Mouse (Mus musculus) B cell, adult 2 months (primary cell): ENCODE measurements around the gene Mcf2l.

Experiments
- DNase-seq, 2 experiments: peaks; one replicate each; pipeline ENCODE4 v3.0.0; 2022

Mcf2l gene

GRCm38 (mm10) chr8:12915187-12916006, 41.8 kb downstream of the Mcf2l start:
- no peak for DNase-seq

- DNase-seq = no peak
These were observed 42.7 kb downstream of the Mcf2l start for GRCm38 (mm10) chr8:12916156-12916900.

GRCm38 (mm10) chr8:12917029-12917428, 43.4 kb downstream of the Mcf2l start:
- no peak for DNase-seq

GRCm38 (mm10) chr8:12917831-12918230, 44.2 kb downstream of the Mcf2l start:
- no peak for DNase-seq

- no peak for DNase-seq
These were observed 47.0 kb downstream of the Mcf2l start for GRCm38 (mm10) chr8:12920599-12920998.

- no peak for DNase-seq
These were observed 51.4 kb downstream of the Mcf2l start for GRCm38 (mm10) chr8:12925051-12925450.

GRCm38 (mm10) chr8:12925941-12926381, 52.4 kb downstream of the Mcf2l start:
- DNase-seq = no peak

GRCm38 (mm10) chr8:12927204-12927983, 53.8 kb downstream of the Mcf2l start:
- DNase-seq = no peak

GRCm38 (mm10) chr8:12928033-12928432, 54.4 kb downstream of the Mcf2l start:
- DNase-seq = no peak

GRCm38 (mm10) chr8:12928931-12929330, 55.3 kb downstream of the Mcf2l start:
- DNase-seq = no peak

GRCm38 (mm10) chr8:12930290-12930689, 56.7 kb downstream of the Mcf2l start:
- no peak for DNase-seq

- no peak for DNase-seq
These were observed 57.8 kb downstream of the Mcf2l start for GRCm38 (mm10) chr8:12931426-12931825.

GRCm38 (mm10) chr8:12932520-12932919, 58.9 kb downstream of the Mcf2l start:
- DNase-seq = no peak

GRCm38 (mm10) chr8:12933765-12934164, 60.2 kb downstream of the Mcf2l start:
- DNase-seq = no peak

GRCm38 (mm10) chr8:12934453-12935043, 60.9 kb downstream of the Mcf2l start:
- DNase-seq = peak in 1 of 2 experiments; percentile 7

GRCm38 (mm10) chr8:12940549-12940948, 66.9 kb downstream of the Mcf2l start:
- no peak for DNase-seq

- DNase-seq = no peak
These were observed 67.7 kb downstream of the Mcf2l start for GRCm38 (mm10) chr8:12941161-12941926.

- no peak for DNase-seq
These were observed 74.3 kb downstream of the Mcf2l start for GRCm38 (mm10) chr8:12947604-12948573.

GRCm38 (mm10) chr8:12948574-12948961, 75.0 kb downstream of the Mcf2l start:
- no peak for DNase-seq

- no peak for DNase-seq
These were observed 77.5 kb downstream of the Mcf2l start for GRCm38 (mm10) chr8:12951051-12951630.
